Mouse (Mus musculus) hematopoietic stem cell, adult 5-6 weeks (primary cell): Measurements from ENCODE around the gene Tmem233. TPM values are rescaled to one million over a fixed set of nuclear protein-coding genes. Genes with fewer than 3 reads are reported as not detected.

Source experiments
- ATAC-seq, 2 experiments: fragments of 125-278 bp in 1 of 2; replicated peaks in 1 of 2; 2 replicates each; pipeline ENCODE4 v1.8.0; 2016 to 2017; ENCODE audit warnings: inconsistent platforms in 2 of 2, mild to moderate bottlenecking in 2 of 2, moderate number of reproducible peaks in 2 of 2, low read depth in 1 of 2, moderate TSS enrichment in 1 of 2; ENCODE audit not compliant: low FRiP score in 2 of 2, poor library complexity in 2 of 2, severe bottlenecking in 2 of 2, insufficient read depth in 1 of 2, low TSS enrichment in 1 of 2
- total RNA-seq: library from RNA; stranded (forward); fragments of 172-1452, 232-1000 nt; gene quantifications from 2 replicates; pipeline ENCODE4 v1.2.3, GENCODE M21; 2017

Gene Tmem233
- not detected in 2 replicates for total RNA-seq

- no peak; a peak in 1 of 4 replicates for ATAC-seq
These were observed at the start of gene Tmem233 for GRCm38 (mm10) chr5:116083081-116083480. Gene Tmem233 (minus strand): TSS chr5:116083244.

GRCm38 (mm10) chr5:116123344-116123743 lies 40.3 kb upstream of the Tmem233 start:
- ATAC-seq: peak; percentile 91 to 93

GRCm38 (mm10) chr5:116116567-116116966 lies 33.5 kb upstream of the Tmem233 start:
- ATAC-seq: peak; percentile 74 to 87

GRCm38 (mm10) chr5:116116110-116116509 lies 33.1 kb upstream of the Tmem233 start:
- no peak for ATAC-seq

GRCm38 (mm10) chr5:116115071-116115834 lies 32.2 kb upstream of the Tmem233 start:
- ATAC-seq: no peak

- ATAC-seq: no peak
These were observed 25.6 kb upstream of the Tmem233 start for GRCm38 (mm10) chr5:116108651-116109050.

GRCm38 (mm10) chr5:116084231-116084630 lies 1.2 kb upstream of the Tmem233 start:
- ATAC-seq: no peak

- no peak for ATAC-seq
These were observed 673 bp downstream of the Tmem233 start for GRCm38 (mm10) chr5:116082241-116082900.

- no peak for ATAC-seq
These were observed 1.4 kb downstream of the Tmem233 start for GRCm38 (mm10) chr5:116081616-116082015.

GRCm38 (mm10) chr5:116080736-116081135 lies 2.3 kb downstream of the Tmem233 start:
- ATAC-seq: no peak

GRCm38 (mm10) chr5:116069618-116070017 lies 13.4 kb downstream of the Tmem233 start:
- ATAC-seq: no peak

- ATAC-seq: no peak
These were observed 30.2 kb downstream of the Tmem233 start for GRCm38 (mm10) chr5:116052826-116053225.

GRCm38 (mm10) chr5:116052171-116052570 lies 30.9 kb downstream of the Tmem233 start:
- no peak for ATAC-seq

- no peak for ATAC-seq
These were observed 33.2 kb downstream of the Tmem233 start for GRCm38 (mm10) chr5:116049821-116050220.

- no peak for ATAC-seq
These were observed 34.7 kb downstream of the Tmem233 start for GRCm38 (mm10) chr5:116048321-116048720.

GRCm38 (mm10) chr5:116046246-116046645 lies 36.8 kb downstream of the Tmem233 start:
- no peak for ATAC-seq

- ATAC-seq: no peak
These were observed 37.5 kb downstream of the Tmem233 start for GRCm38 (mm10) chr5:116045581-116045980.

GRCm38 (mm10) chr5:116042241-116042640 lies 40.8 kb downstream of the Tmem233 start:
- no peak for ATAC-seq

GRCm38 (mm10) chr5:116039706-116040105 lies 43.3 kb downstream of the Tmem233 start:
- ATAC-seq: no peak
